Comparison of ENCODE assay signal across 11 mouse cellular contexts in the genomic region with DNA sequence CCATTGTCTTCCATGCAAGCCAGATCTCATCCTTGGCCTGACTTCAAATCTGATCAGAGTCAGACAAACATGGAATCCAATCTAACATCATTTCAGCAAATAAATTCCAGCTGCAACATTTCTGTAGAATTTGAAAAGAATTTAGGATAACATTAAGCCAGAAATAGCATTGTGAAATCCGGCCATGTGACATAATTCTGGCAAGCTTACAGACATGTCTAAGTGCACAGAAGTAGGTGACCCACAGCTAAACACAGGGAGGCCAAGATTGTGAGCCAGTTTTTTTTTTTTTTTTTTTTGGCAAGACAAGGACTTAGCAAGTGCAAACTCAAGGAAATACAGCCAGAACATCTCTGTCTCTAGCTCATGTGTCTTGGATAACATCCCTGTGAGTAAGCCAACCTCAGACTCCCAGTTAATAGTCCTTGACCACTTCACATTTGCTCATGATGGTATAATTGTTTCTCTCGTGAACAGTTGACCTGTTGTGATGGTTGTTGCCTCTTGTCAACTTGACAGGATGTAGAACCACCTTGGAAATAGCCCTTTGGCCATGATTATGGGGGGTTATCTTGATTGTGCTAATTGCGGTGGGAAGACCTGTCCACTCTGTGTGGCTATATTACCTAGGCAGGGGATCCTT. TPM values are rescaled to one million over a fixed set of nuclear protein-coding genes. Genes with fewer than 3 reads are reported as not detected.
A peak's percentile ranks its signal among the peaks of the same experiment; 100 is the strongest.
DNase-seq lines count a peak whose midpoint lies in the region; ATAC-seq and TF ChIP-seq lines count a peak whose summit lies in the region.
"Had no signal": no experiment of that assay in that cellular context is flagged by ENCODE, and none has a peak within 500 bp of the region (broad histone marks: within the 10 kb centered on the region; RNA-seq: fewer than 3 reads in every experiment).

No protein-coding gene starts in this region.

- H3K4me1 ChIP-seq in lung, adult 2 months (ENCODE audit: control insufficient read depth, insufficient read depth, low read length) = peaks cover 20% of the 10 kb centered on the region
- H3K4me1 ChIP-seq in embryonic facial prominence, embryonic 14.5 days (ENCODE audit: control insufficient read depth, insufficient read depth, low read length) = peaks cover 22% of the 10 kb centered on the region
- no peaks in the 10 kb centered on the region for H3K4me1 ChIP-seq in intestine, embryonic 16.5 days (ENCODE audit: control insufficient read depth, insufficient read depth, low read length)
- H3K4me1 ChIP-seq in stomach, embryonic 16.5 days (ENCODE audit: control insufficient read depth, insufficient read depth, low read length) = no peaks in the 10 kb centered on the region; the same call in 1 of the 2 replicates

- peak overlapping the region; percentile 68 for H3K27ac ChIP-seq in embryonic facial prominence, embryonic 14.5 days (replicated peaks; ENCODE audit: low read depth, low read length)
- no peak overlapping the region for H3K27ac ChIP-seq in intestine, embryonic 16.5 days (ENCODE audit: low read length)
- 0 out of 2 replicates have a peak overlapping the region, but pooled peaks have one; percentile 25 for H3K27ac ChIP-seq in stomach, embryonic 16.5 days (ENCODE audit: low read length)
- H3K27ac ChIP-seq: liver, embryonic 15.5 days had no signal

- H3K36me3 ChIP-seq in embryonic facial prominence, embryonic 14.5 days (ENCODE audit: control insufficient read depth, insufficient read depth, low read length) = no peaks in the 10 kb centered on the region
- no peaks in the 10 kb centered on the region for H3K36me3 ChIP-seq in intestine, embryonic 16.5 days (ENCODE audit: control insufficient read depth, insufficient read depth, low read length)
- no peaks in the 10 kb centered on the region for H3K36me3 ChIP-seq in stomach, embryonic 16.5 days (ENCODE audit: control insufficient read depth, insufficient read depth, low read length)
- H3K36me3 ChIP-seq: liver, embryonic 15.5 days had no signal

- peak; percentile 44 to 76 for DNase-seq in lung, adult 18-20 months
- no peak for DNase-seq in lung, adult 2 months
- DNase-seq in embryonic facial prominence, embryonic 14.5 days (ENCODE audit: low spot score) = peak; percentile 91
- no peak for DNase-seq in spleen, postnatal 4 days (ENCODE audit: low spot score in 2 of 2)
- no peak for DNase-seq in right cerebral cortex, postnatal 36 days (ENCODE audit: low spot score in 2 of 2)
- DNase-seq: cerebellum, adult 9-10 months had no signal

- no peak for TF ChIP-seq POLR2A in lung, adult 2 months (IDR thresholded peaks at IDR 0.05; ENCODE audit: borderline replicate concordance, extremely low read depth, low read depth, low read length)

- 57% methylated on average over 3 of the region's 3 CpGs for WGBS in lung, adult 2 months
- 59% methylated on average over 3 of the region's 3 CpGs for WGBS in embryonic facial prominence, embryonic 14.5 days
- WGBS in intestine, embryonic 16.5 days = 59% methylated on average over 3 of the region's 3 CpGs
- 62% methylated on average over 3 of the region's 3 CpGs for WGBS in stomach, embryonic 16.5 days

- no peak overlapping the region for H3K4me2 ChIP-seq in embryonic facial prominence, embryonic 14.5 days (ENCODE audit: low read depth, low read length)
- H3K4me2 ChIP-seq in intestine, embryonic 16.5 days (ENCODE audit: low read depth, low read length) = no peak overlapping the region
- H3K4me2 ChIP-seq in stomach, embryonic 16.5 days (ENCODE audit: low read depth, low read length) = no peak overlapping the region
- H3K4me2 ChIP-seq: liver, embryonic 15.5 days had no signal

- H3K9ac ChIP-seq in embryonic facial prominence, embryonic 14.5 days (ENCODE audit: low read depth, low read length) = no peak overlapping the region
- H3K9ac ChIP-seq in intestine, embryonic 16.5 days (ENCODE audit: low read depth, low read length) = no peak overlapping the region
- H3K9ac ChIP-seq in stomach, embryonic 16.5 days (ENCODE audit: low read length) = no peak overlapping the region
- H3K9ac ChIP-seq: liver, embryonic 15.5 days had no signal

- H3K27me3 ChIP-seq in embryonic facial prominence, embryonic 14.5 days (replicated peaks; ENCODE audit: control insufficient read depth, insufficient read depth, low read length) = no peaks in the 10 kb centered on the region
- H3K27me3 ChIP-seq in intestine, embryonic 16.5 days (replicated peaks; ENCODE audit: control insufficient read depth, insufficient read depth, low read length) = no peaks in the 10 kb centered on the region
- H3K27me3 ChIP-seq in stomach, embryonic 16.5 days (ENCODE audit: control insufficient read depth, insufficient read depth, low read length) = no peaks in the 10 kb centered on the region
- H3K27me3 ChIP-seq: liver, embryonic 15.5 days had no signal

- H3K9me3 ChIP-seq in embryonic facial prominence, embryonic 14.5 days (ENCODE audit: control insufficient read depth, low read length) = no peaks in the 10 kb centered on the region
- no peaks in the 10 kb centered on the region for H3K9me3 ChIP-seq in intestine, embryonic 16.5 days (ENCODE audit: control insufficient read depth, low read length)
- H3K9me3 ChIP-seq in stomach, embryonic 16.5 days (replicated peaks; ENCODE audit: control insufficient read depth, low read length) = no peaks in the 10 kb centered on the region
- H3K9me3 ChIP-seq: liver, embryonic 15.5 days had no signal

- ATAC-seq in embryonic facial prominence, embryonic 14.5 days (ENCODE audit: low read depth) = peak; percentile 79
- peak; percentile 70 for ATAC-seq in intestine, embryonic 16.5 days
- peak; percentile 87 for ATAC-seq in stomach, embryonic 16.5 days (ENCODE audit: insufficient read depth, low FRiP score)
- ATAC-seq: forebrain, embryonic 16.5 days had no signal

- no peak overlapping the region for H3K4me3 ChIP-seq in lung, adult 2 months (replicated peaks; ENCODE audit: extremely low read depth, low read depth, low read length)
- no peak overlapping the region for H3K4me3 ChIP-seq in embryonic facial prominence, embryonic 14.5 days (ENCODE audit: low read depth, low read length)
- no peak overlapping the region for H3K4me3 ChIP-seq in intestine, embryonic 16.5 days (ENCODE audit: low read length)
- H3K4me3 ChIP-seq in stomach, embryonic 16.5 days (replicated peaks; ENCODE audit: low read length) = no peak overlapping the region
- H3K4me3 ChIP-seq: liver, embryonic 15.5 days had no signal

- no peak for TF ChIP-seq CTCF in lung, adult 2 months (IDR thresholded peaks at IDR 0.05; ENCODE audit: insufficient read depth, low read length)

RNA-seq across cellular contexts. Expression of gene Fam50b, which starts 54.6 kb away (rescaled TPM):
- polyA plus RNA-seq in lung, adult 2 months (2012; rRNA removed) = 0.27 TPM in 1 of 2 replicates, not detected in the other
- polyA plus RNA-seq in embryonic facial prominence, embryonic 14.5 days (2014; fragmentation: Nextera tagmentation; extraction: Ambion mirVana) = 0.28 TPM in 1 of 2 replicates, not detected in the other
- polyA plus RNA-seq in intestine, embryonic 16.5 days (2015; fragmentation: Nextera tagmentation; extraction: Ambion mirVana) = not detected in 2 replicates
- polyA plus RNA-seq in stomach, embryonic 16.5 days (2015; fragmentation: Nextera tagmentation; extraction: Ambion mirVana) = not detected in 2 replicates
- polyA plus RNA-seq: forebrain, embryonic 16.5 days; neural tube, embryonic 11.5 days had no signal

Comparison
In these comparisons a context has a peak if more than half of its experiments do, and no peak if none do; other contexts are left out.
1. DNase-seq: peak in lung, adult 18-20 months (2 of 2) and embryonic facial prominence, embryonic 14.5 days (single experiment); none in lung, adult 2 months (single experiment), spleen, postnatal 4 days (0 of 2) and right cerebral cortex, postnatal 36 days (0 of 2).
2. Peak in every context shown above with its lines, with median percentiles within 50 percentile points of each other: ATAC-seq.